Mouse (Mus musculus) ES-Bruce4 (cell line): Measurements from ENCODE around the gene Sncb. TPM values are rescaled to one million over a fixed set of nuclear protein-coding genes. Genes with fewer than 3 reads are reported as not detected.

Source experiments
- H3K27ac ChIP-seq: 2 replicates; pipeline ENCODE4 v1.5.1; 2012; ENCODE audit warnings: low read length, inconsistent platforms; ENCODE audit not compliant: insufficient read depth
- H3K27me3 ChIP-seq: 2 replicates; pipeline ENCODE4 v1.6.1; 2012; ENCODE audit warnings: mild to moderate bottlenecking, low read length, inconsistent platforms; ENCODE audit not compliant: control insufficient read depth, poor library complexity, insufficient read depth, severe bottlenecking
- H3K36me3 ChIP-seq: 2 replicates; pipeline ENCODE4 v1.6.1; 2012; ENCODE audit warnings: inconsistent platforms, mild to moderate bottlenecking, low read length, moderate library complexity; ENCODE audit not compliant: control insufficient read depth, poor library complexity, insufficient read depth, severe bottlenecking
- H3K4me1 ChIP-seq: one replicate; pipeline ENCODE4 v1.8.1; 2011; ENCODE audit warnings: low read length; ENCODE audit not compliant: control insufficient read depth, insufficient read depth
- H3K4me3 ChIP-seq: 2 replicates; pipeline ENCODE4 v1.5.1; 2011; ENCODE audit warnings: low read depth, mild to moderate bottlenecking, low read length
- H3K9ac ChIP-seq: 2 replicates; pipeline ENCODE4 v1.6.1; 2012; ENCODE audit warnings: low read depth, mild to moderate bottlenecking, inconsistent platforms; ENCODE audit not compliant: poor library complexity, severe bottlenecking
- H3K9me3 ChIP-seq: replicated peaks from 2 replicates; pipeline ENCODE4 v1.6.1; 2012; ENCODE audit warnings: mild to moderate bottlenecking, low read length, inconsistent platforms; ENCODE audit not compliant: control insufficient read depth, poor library complexity, insufficient read depth, severe bottlenecking
- CTCF ChIP-seq: IDR thresholded peaks from one replicate; pipeline ENCODE4 v1.8.1; 2011; ENCODE audit warnings: low read depth, low read length
- EP300 ChIP-seq: IDR thresholded peaks from 2 replicates; pipeline ENCODE4 v1.6.1; 2011; ENCODE audit warnings: low read depth, low read length; ENCODE audit not compliant: insufficient read depth
- POLR2A ChIP-seq: IDR thresholded peaks from one replicate; pipeline ENCODE4 v1.8.1; 2011; ENCODE audit warnings: low read length; ENCODE audit not compliant: insufficient read depth
- polyA plus RNA-seq: library from polyadenylated mRNA; stranded (reverse); fragments of >200 nt; gene quantifications from 2 replicates; pipeline ENCODE4 v1.2.4, GENCODE M21; 2011; ENCODE audit warnings: low read depth; ENCODE audit not compliant: missing spikeins, insufficient read depth, insufficient read length

Gene Sncb
- polyA plus RNA-seq: 2.7 and 2.8 TPM in 2 replicates

GRCm38 (mm10) chr13:54766192-54766768 lies at the start of gene Sncb:
Gene Sncb (minus strand): TSS chr13:54766595.
- H3K9me3 ChIP-seq: peaks cover 19% of the 10 kb centered on the region
- TF ChIP-seq EP300: no peak
- TF ChIP-seq POLR2A: no peak
- peak; percentile 58 for TF ChIP-seq CTCF
- H3K4me1 ChIP-seq: no peaks in the 10 kb centered on the region
- H3K36me3 ChIP-seq: no peaks in the 10 kb centered on the region
- H3K27ac ChIP-seq: no peak within 1 kb of the TSS
- H3K4me3 ChIP-seq: peak within 1 kb of the TSS; percentile 69
- H3K9ac ChIP-seq: peak within 1 kb of the TSS; percentile 11; the same call in 1 of the 2 replicates
- H3K27me3 ChIP-seq: no peaks in the 10 kb centered on the region; the same call in 1 of the 2 replicates

DNA sequence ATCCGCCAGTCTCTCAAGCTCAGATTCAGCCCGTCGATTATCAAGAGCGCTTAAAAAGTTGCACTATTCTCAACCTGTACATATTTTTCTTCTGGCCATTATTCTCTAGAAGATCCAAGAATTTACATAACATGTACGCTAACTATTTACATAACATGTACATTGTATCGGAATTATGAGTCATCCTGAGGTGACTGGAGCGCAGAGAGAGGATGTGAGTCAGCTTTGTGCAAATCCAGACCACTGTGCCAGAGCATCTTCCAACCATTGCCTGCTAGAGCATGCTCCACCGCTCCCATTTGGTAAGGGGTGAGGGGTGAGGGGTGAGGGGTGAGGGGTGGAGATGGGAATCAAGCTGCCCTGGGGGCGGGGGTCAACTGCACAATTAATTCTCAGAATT lies 47.0 kb upstream of the Sncb start:
- no peak overlapping the region for H3K4me3 ChIP-seq
- H3K27me3 ChIP-seq: no peaks in the 10 kb centered on the region
- no peaks in the 10 kb centered on the region for H3K9me3 ChIP-seq
- TF ChIP-seq CTCF: no peak
- TF ChIP-seq EP300: no peak
- no peak for TF ChIP-seq POLR2A
- no peaks in the 10 kb centered on the region for H3K36me3 ChIP-seq
- H3K4me1 ChIP-seq: peaks cover 3% of the 10 kb centered on the region
- no peak overlapping the region for H3K9ac ChIP-seq
- H3K27ac ChIP-seq: no peak overlapping the region

GRCm38 (mm10) chr13:54811476-54811875 lies 45.1 kb upstream of the Sncb start:
- H3K9me3 ChIP-seq: no peaks in the 10 kb centered on the region
- no peak overlapping the region for H3K27ac ChIP-seq
- no peaks in the 10 kb centered on the region for H3K4me1 ChIP-seq
- H3K4me3 ChIP-seq: no peak overlapping the region
- H3K27me3 ChIP-seq: no peaks in the 10 kb centered on the region
- H3K9ac ChIP-seq: no peak overlapping the region
- TF ChIP-seq CTCF (no peak), POLR2A (no peak), EP300 (no peak)
- H3K36me3 ChIP-seq: no peaks in the 10 kb centered on the region

GRCm38 (mm10) chr13:54808067-54808466 lies 41.7 kb upstream of the Sncb start:
- no peak overlapping the region for H3K9ac ChIP-seq
- H3K27me3 ChIP-seq: no peaks in the 10 kb centered on the region
- no peaks in the 10 kb centered on the region for H3K9me3 ChIP-seq
- H3K4me1 ChIP-seq: peaks cover 2% of the 10 kb centered on the region
- no peak overlapping the region for H3K4me3 ChIP-seq
- H3K36me3 ChIP-seq: no peaks in the 10 kb centered on the region
- no peak overlapping the region for H3K27ac ChIP-seq
- TF ChIP-seq EP300: no peak
- no peak for TF ChIP-seq CTCF
- no peak for TF ChIP-seq POLR2A

DNA sequence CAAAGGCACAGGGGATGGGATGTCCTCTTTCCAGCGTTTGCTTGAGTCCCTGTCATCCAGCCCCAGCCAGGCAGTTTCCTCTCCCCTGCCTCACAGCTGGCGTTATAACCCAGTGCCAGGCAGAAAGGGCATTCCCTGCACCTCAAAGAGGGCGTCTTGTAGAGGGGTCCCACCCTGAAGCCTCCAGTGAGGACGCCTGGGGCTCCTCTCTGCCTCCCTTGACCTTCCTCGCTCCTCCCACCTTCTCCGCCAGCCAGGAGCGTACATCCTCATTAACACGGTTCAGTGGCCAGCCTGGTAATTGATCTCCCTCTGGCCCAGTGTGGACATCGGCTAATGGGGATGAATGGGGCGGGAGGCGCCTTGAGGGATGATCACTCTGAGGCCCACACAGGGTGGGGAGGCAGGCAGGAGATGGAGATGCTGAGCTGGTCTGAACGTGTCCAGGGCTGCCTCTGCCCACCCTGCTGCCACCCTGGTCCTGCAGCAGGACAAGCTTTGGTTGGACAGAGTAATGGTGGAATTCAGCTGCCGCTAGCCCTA lies 40.1 kb upstream of the Sncb start:
- Histone ChIP-seq H3K9me3 (no peaks in the 10 kb centered on the region), H3K4me1 (peaks cover 2% of the 10 kb centered on the region), H3K9ac (no peak overlapping the region), H3K4me3 (no peak overlapping the region), H3K36me3 (no peaks in the 10 kb centered on the region), H3K27ac (no peak overlapping the region), H3K27me3 (no peaks in the 10 kb centered on the region)
- TF ChIP-seq CTCF (no peak), EP300 (no peak), POLR2A (no peak)

- Histone ChIP-seq H3K9me3 (no peaks in the 10 kb centered on the region), H3K36me3 (no peaks in the 10 kb centered on the region), H3K27me3 (no peaks in the 10 kb centered on the region), H3K9ac (no peak overlapping the region), H3K4me1 (peaks cover 2% of the 10 kb centered on the region), H3K27ac (no peak overlapping the region), H3K4me3 (no peak overlapping the region)
- no peak for TF ChIP-seq POLR2A
- TF ChIP-seq CTCF: peak; percentile 97
- TF ChIP-seq EP300: no peak
These were observed 38.9 kb upstream of the Sncb start for GRCm38 (mm10) chr13:54805134-54805838.
